Mouse (Mus musculus): Measurements from ENCODE around the gene Vsir. TPM values are rescaled to one million over a fixed set of nuclear protein-coding genes. Genes with fewer than 3 reads are reported as not detected.

Gene Vsir
- polyA plus RNA-seq, 1 experiment from 2014 or later: 1.3 TPM

DNA sequence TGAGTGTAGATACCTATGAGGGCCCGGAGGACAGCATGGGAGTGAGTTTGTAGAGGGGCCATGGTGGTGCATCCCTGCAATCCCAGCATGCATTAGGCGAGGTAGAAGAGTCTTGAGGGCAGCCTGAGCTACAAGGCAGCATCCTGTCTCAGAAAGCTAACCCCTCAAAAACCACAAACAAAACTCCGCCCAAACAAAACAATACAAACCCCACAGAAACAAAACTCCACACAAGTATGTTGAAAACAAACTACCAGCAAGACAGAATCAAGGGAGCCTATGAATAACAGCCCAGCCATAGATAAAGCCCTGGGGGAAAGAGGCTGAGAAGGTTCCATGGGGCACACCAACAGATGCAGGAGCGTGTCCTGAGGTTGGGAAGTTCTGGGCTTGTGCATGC, 595 bp upstream of the Vsir start:
- H3K36me3 ChIP-seq (replicated peaks): no peaks in the 10 kb centered on the region
- 84% methylated on average over 4 of the region's 4 CpGs for WGBS
- H3K4me2 ChIP-seq: peak overlapping the region; percentile 50; the same call in 1 of the 2 replicates
- peaks cover 36% of the 10 kb centered on the region for H3K27me3 ChIP-seq
- H3K9ac ChIP-seq: no peak overlapping the region
- no peak for ATAC-seq (ENCODE audit: low FRiP score)
- no peak overlapping the region for H3K4me3 ChIP-seq (replicated peaks)
- H3K4me1 ChIP-seq: peaks cover 28% of the 10 kb centered on the region
- H3K27ac ChIP-seq: no peak overlapping the region
- no peaks in the 10 kb centered on the region for H3K9me3 ChIP-seq

DNA sequence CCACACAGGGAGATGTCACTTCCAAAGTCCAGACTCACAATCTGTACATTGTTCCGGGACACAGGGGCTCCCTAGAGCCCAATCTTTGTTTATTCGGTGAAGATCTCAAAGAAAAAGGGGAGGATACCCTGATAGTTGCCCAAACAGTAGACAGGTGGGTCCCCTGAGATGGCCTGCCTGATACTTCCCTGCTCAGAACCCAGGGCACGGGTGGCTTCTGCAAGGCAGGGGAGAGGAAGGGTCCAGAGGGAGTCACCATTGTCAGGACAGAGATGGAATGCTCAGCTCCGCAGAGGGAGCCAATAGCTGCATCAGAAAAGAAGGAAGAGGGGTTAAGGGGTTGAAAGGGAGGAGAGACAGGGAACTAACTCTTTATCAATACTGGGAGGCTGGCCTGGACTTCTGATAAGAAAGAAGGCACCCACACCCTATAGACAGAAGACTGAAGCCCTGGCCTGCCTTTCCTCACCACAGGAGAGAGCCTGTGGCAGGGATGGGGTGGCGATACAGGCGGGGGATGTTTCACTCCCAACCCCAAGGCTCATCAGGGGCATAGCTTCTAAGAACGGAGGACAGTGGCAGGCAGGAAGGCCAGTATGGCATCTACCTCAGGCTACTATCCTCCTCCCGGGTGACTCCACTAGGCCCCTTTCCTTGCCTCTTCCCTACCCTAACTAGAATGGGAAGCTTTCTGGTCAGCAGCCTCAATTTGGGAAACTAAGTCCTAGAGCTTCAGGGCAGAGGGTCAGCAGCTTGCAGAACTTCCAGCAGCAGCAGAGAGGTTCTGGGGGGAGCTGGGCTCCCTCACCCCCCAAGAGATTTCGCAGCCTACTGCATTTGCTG, 1.3 kb downstream of the Vsir start:
- no peak for ATAC-seq (ENCODE audit: low FRiP score)
- H3K4me2 ChIP-seq: peak overlapping the region; percentile 50; the same call in 1 of the 2 replicates
- peaks cover 41% of the 10 kb centered on the region for H3K4me1 ChIP-seq
- WGBS: 32% methylated on average over 9 of the region's 9 CpGs
- H3K9me3 ChIP-seq: no peaks in the 10 kb centered on the region
- H3K9ac ChIP-seq: no peak overlapping the region
- H3K4me3 ChIP-seq (replicated peaks): no peak overlapping the region
- no peak overlapping the region for H3K27ac ChIP-seq
- peaks cover 36% of the 10 kb centered on the region for H3K27me3 ChIP-seq
- no peaks in the 10 kb centered on the region for H3K36me3 ChIP-seq (replicated peaks)

DNA sequence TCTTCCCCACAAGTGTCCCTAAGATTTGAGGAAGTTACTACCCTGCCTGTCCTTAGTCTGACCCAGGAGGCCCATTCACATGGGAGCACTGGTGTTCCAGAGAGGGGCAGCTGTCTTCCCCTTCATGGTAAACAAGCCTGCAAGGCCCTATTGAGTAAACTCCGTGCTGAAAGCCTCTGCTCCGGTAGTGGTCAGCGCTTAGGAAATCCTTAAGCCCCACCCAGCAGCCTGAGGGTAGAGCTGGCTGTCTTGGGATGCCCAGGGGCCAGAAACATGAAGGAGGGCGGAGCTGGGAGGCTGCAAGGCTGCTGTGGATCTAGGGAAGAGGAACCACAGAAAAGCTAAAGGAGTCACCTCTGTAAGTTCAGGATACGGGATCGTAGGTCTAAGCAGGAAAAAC, 2.4 kb downstream of the Vsir start:
- ATAC-seq (ENCODE audit: low FRiP score): no peak
- Histone ChIP-seq H3K4me2 (no peak overlapping the region), H3K4me1 (peaks cover 41% of the 10 kb centered on the region), H3K9me3 (no peaks in the 10 kb centered on the region), H3K4me3 (replicated peaks) (no peak overlapping the region), H3K27ac (no peak overlapping the region), H3K9ac (no peak overlapping the region), H3K27me3 (peaks cover 36% of the 10 kb centered on the region), H3K36me3 (replicated peaks) (no peaks in the 10 kb centered on the region)
- 39% methylated on average over 6 of the region's 6 CpGs for WGBS

DNA sequence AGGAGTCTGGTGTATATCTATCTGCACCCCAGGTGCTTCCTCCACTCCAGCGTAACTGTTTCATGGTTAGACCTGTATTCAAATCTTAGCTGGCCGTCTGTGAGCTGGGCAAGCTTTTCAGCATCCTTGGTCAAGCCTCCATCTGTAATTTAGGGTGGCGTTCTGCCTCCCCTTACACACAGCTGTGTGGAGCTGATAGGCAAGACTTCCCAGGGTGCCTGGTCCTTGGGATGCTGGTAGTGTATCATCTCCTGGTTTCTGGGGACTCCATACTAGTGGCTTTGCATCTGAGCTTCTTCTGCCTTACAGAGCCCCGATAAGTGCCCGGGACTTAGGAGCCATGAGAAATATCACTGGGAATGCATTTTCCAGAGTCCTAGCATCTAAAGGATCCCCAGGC, 3.0 kb downstream of the Vsir start:
- Histone ChIP-seq H3K27me3 (peaks cover 36% of the 10 kb centered on the region), H3K9ac (no peak overlapping the region), H3K4me3 (replicated peaks) (no peak overlapping the region), H3K4me1 (peaks cover 40% of the 10 kb centered on the region), H3K36me3 (replicated peaks) (no peaks in the 10 kb centered on the region), H3K27ac (no peak overlapping the region), H3K9me3 (no peaks in the 10 kb centered on the region), H3K4me2 (no peak overlapping the region)
- ATAC-seq (ENCODE audit: low FRiP score): no peak
- WGBS: 85% methylated on average over 5 of the region's 5 CpGs

DNA sequence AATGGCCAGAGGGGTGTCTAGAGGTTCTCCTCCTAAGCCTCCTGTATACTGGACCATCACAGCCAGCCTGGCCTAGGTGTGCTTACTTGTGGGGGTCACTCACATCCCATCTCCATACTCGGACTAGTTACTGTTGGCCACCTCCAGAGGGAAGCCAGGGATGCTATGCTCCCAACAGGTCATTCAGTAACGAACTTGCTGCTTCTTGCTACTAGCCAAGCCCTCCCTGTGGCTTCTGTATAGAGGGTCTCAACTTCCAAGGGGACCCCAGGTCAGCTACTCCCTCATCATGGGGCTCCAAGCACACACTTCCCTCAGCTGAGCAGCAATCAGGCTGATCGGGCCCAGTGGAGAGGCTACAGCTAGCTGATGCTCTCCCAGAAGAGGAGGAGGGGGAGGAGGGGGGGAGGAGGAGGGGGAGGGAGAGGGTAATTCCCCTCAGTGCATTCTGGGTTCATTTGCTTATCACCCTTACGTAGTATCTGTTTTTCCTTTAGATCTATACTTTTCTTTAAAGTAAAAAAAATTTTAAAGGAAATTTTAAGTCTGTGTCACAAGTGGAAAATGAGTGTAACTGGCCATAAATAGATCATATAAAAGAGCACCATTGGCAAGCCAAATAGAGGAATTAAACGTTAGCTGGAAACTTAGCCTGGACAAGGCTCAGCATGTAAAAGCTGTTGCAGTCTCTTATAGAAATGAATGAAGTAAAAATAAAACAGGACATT, 3.6 kb downstream of the Vsir start:
- ATAC-seq (ENCODE audit: low FRiP score): no peak
- Histone ChIP-seq H3K27me3 (peaks cover 36% of the 10 kb centered on the region), H3K4me1 (peaks cover 35% of the 10 kb centered on the region), H3K4me2 (no peak overlapping the region), H3K36me3 (replicated peaks) (no peaks in the 10 kb centered on the region), H3K9ac (no peak overlapping the region), H3K4me3 (replicated peaks) (no peak overlapping the region), H3K27ac (no peak overlapping the region; the same call in 1 of the 2 replicates), H3K9me3 (no peaks in the 10 kb centered on the region)
- WGBS: 44% methylated on average over 5 of the region's 5 CpGs

DNA sequence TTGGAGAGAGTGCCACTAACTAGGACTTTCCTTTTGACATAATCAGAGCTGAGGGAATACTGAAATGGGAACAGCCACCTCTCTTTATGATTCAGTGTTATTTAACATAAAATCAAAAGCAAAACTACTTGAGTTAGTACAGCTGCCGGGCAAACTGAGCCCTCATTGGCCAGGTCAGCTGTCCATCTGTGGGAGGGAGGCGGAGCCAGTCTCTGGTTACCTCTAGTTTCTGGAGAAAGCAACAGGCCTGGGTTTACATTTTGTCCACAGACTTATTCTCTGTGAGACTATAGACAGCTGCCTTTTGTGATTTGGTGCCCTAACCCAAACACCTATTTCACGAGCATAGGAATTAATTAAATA, 4.1 kb downstream of the Vsir start:
- Histone ChIP-seq H3K36me3 (replicated peaks) (no peaks in the 10 kb centered on the region), H3K4me3 (replicated peaks) (no peak overlapping the region), H3K9ac (no peak overlapping the region), H3K4me2 (no peak overlapping the region), H3K27ac (peak overlapping the region; percentile 27; the same call in 1 of the 2 replicates), H3K27me3 (peaks cover 35% of the 10 kb centered on the region), H3K4me1 (peaks cover 35% of the 10 kb centered on the region), H3K9me3 (no peaks in the 10 kb centered on the region)
- no peak; the same call in 1 of the 2 replicates for ATAC-seq (ENCODE audit: low FRiP score)
- WGBS: 48% methylated on average over 3 of the region's 3 CpGs

DNA sequence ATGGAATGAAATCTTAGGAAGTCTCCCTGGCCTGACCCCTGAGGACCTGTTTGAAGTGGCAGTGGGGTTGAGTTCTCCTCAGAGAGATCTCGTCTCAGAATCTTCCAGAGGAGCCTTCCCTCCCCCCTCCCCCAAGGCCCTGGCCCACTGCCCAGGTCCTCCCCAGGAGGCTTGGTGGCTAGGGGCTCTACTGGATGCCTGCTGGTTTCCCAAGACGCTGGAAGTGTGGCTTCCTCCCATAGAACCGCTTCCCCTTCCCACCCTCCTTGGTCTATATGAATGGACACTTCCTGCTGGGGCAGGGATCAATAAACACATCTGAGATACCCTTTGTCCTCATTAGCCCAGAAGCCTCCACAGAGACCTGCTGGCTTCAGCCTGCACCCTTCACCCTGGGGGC, 4.6 kb downstream of the Vsir start:
- peaks cover 30% of the 10 kb centered on the region for H3K27me3 ChIP-seq
- ATAC-seq (ENCODE audit: low FRiP score): no peak
- H3K36me3 ChIP-seq (replicated peaks): no peaks in the 10 kb centered on the region
- H3K9ac ChIP-seq: no peak overlapping the region
- no peak overlapping the region for H3K4me2 ChIP-seq
- 0 out of 2 replicates have a peak overlapping the region, but pooled peaks have one; percentile 27 for H3K27ac ChIP-seq
- H3K9me3 ChIP-seq: no peaks in the 10 kb centered on the region
- peaks cover 32% of the 10 kb centered on the region for H3K4me1 ChIP-seq
- no peak overlapping the region for H3K4me3 ChIP-seq (replicated peaks)
- WGBS: 35% methylated on average over 3 of the region's 3 CpGs

DNA sequence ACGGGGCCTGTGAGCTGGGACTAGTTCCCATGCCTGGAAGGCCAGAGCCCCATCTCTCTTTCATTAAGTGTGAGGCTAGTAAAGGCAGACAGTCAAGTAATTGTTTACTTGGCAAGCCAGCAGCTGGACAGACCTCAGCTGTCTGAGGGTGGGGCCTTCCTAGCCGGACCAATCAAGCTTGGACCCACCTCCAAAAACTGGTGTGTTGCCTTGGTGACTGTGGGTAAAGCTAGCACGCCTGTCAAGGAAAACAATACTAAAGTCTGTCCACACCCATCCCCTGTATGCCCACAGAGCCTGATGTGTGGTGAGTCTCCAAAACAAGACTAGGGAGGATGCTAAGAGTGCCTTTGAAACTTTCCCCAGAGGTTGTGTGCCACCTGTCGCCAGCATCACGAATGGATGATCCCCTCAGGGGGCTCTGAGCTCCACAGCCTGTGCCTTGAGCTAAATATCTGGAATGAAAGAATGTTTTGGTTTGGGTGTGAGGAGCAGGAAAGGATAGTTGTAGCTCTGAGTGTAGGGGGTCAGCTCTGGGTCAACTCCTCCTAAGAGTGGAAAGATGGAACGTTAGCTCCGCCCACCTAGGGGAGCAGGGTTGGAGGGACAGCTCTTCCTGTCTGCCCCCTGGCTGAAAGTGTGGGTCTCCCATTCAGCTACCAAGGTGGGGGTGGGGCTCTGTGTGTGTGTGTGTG, 5.3 kb downstream of the Vsir start:
- H3K4me3 ChIP-seq (replicated peaks): no peak overlapping the region
- no peak overlapping the region for H3K9ac ChIP-seq
- ATAC-seq (ENCODE audit: low FRiP score): peak; percentile 33; the same call in 1 of the 2 replicates
- no peaks in the 10 kb centered on the region for H3K36me3 ChIP-seq (replicated peaks)
- no peaks in the 10 kb centered on the region for H3K9me3 ChIP-seq
- H3K27me3 ChIP-seq: peaks cover 24% of the 10 kb centered on the region
- peaks cover 25% of the 10 kb centered on the region for H3K4me1 ChIP-seq
- 0 out of 2 replicates have a peak overlapping the region, but pooled peaks have one; percentile 27 for H3K27ac ChIP-seq
- WGBS: 36% methylated on average over 7 of the region's 7 CpGs
- H3K4me2 ChIP-seq: no peak overlapping the region

DNA sequence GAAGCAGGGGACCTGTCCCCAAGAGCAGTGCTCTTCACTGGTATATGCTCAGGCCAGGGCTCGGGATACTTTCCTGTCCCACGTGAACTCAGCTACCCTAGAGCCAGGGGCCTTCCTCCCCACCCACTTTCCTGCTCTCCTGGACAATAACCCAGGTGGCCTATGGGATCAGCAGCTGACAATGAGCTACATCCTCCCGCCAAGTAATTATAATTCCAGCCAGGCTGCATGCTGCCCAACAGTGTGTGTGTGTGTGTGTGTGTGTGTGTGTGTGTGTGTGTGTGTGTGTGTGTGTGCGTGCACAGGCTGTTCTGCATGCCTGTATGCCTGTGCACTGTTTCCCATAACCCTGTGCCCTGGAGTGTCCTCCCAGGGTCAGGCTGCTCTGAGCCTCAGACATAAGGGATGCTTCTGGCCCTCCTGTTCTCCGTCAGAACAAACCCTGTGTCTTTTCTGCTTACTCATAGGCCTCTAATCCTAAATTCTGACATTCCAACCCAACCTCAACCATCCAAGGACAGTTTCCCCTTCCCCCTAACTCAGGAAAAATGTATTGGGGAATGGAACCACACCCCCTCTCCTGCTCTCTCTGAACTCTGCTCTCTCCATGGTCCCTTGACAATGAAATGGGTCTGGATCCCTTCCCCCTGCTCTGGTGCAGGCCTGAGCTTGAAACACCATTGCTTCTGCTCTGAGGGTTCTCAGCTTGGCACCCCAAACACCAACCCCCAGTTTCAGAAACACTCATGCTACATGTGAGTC, 6.8 kb downstream of the Vsir start:
- H3K27me3 ChIP-seq: peaks cover 9% of the 10 kb centered on the region; the same call in 1 of the 2 replicates
- H3K4me2 ChIP-seq: no peak overlapping the region
- H3K9me3 ChIP-seq: no peaks in the 10 kb centered on the region
- H3K4me3 ChIP-seq (replicated peaks): no peak overlapping the region
- H3K4me1 ChIP-seq: peaks cover 18% of the 10 kb centered on the region
- 61% methylated on average over 4 of the region's 5 CpGs for WGBS
- no peak overlapping the region for H3K9ac ChIP-seq
- ATAC-seq (ENCODE audit: low FRiP score): no peak
- H3K27ac ChIP-seq: no peak overlapping the region
- no peaks in the 10 kb centered on the region for H3K36me3 ChIP-seq (replicated peaks)

DNA sequence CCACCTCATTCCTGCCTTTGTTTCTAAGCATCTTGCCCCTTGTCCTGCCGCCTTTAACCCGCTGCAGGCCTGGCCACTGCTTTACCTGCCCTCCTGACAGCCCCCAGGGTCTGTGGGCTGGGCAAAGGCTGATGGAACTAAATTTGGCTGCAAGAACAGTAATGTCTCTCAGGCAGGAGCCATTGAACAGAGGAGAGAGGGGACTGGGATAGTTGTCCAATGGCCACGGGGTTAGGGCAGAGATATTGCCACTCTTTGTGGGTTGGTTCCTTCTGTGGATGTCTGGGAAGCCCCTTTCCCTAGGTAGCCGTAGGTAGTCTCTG, 7.3 kb downstream of the Vsir start:
- H3K9ac ChIP-seq: no peak overlapping the region
- peaks cover 18% of the 10 kb centered on the region for H3K4me1 ChIP-seq
- H3K36me3 ChIP-seq (replicated peaks): no peaks in the 10 kb centered on the region
- H3K27ac ChIP-seq: no peak overlapping the region
- H3K9me3 ChIP-seq: no peaks in the 10 kb centered on the region
- ATAC-seq (ENCODE audit: low FRiP score): no peak
- H3K4me2 ChIP-seq: no peak overlapping the region
- WGBS: 89% methylated on average over 4 of the region's 4 CpGs
- peaks cover 4% of the 10 kb centered on the region; the same call in 1 of the 2 replicates for H3K27me3 ChIP-seq
- H3K4me3 ChIP-seq (replicated peaks): no peak overlapping the region

DNA sequence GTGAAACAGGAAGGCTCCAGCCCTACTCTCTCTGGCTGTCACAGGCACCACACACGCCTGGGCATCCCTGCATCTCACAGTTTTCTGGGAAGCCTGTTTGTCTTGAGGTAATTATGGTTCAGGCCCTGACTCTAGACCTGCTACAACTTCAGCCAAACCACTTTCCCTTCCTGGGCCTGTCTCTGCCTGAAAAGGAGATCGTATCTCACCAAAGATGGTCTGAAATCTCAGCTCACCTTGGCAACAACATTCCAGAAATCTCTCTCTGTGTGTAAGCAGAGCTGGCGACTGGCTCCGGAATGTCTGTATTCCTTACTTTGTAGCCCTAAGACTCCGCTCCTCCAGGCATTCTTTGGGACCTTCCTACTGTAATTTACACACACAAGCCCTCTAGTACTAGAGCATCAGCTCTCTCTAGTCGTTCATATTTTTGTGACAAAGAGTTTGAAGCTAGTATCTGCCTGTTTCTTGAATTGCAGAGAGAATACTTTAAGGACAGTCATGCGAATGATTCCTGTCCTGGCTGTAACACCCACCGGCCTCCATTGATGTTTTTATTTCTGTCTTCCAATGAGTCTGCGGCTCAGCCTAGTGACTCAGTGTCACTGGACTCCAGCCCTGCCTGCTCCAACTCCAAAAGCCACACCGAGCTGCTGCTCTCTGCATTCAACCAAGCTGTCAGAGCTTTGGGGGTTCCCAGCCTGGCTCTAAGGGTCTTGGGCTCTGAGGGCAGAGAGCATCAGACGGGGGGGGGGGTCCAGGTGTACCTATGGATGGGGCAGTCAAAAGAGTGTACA, 8.4 kb downstream of the Vsir start:
- Histone ChIP-seq H3K4me1 (peaks cover 17% of the 10 kb centered on the region), H3K9ac (no peak overlapping the region), H3K27ac (no peak overlapping the region), H3K36me3 (replicated peaks) (no peaks in the 10 kb centered on the region), H3K4me2 (no peak overlapping the region), H3K4me3 (replicated peaks) (no peak overlapping the region), H3K9me3 (no peaks in the 10 kb centered on the region), H3K27me3 (no peaks in the 10 kb centered on the region)
- ATAC-seq (ENCODE audit: low FRiP score): no peak
- WGBS: 82% methylated on average over 11 of the region's 11 CpGs
